Mouse (Mus musculus) liver, embryonic 14.5 days (tissue): Measurements from ENCODE around the gene Cyp2f2. TPM values are rescaled to one million over a fixed set of nuclear protein-coding genes. Genes with fewer than 3 reads are reported as not detected.

Experiments used
- ATAC-seq: fragments of 200-750 bp; cut with Nextera tagmentation; 2 replicates; pipeline ENCODE4 v1.8.0; 2017; ENCODE audit warnings: moderate number of reproducible peaks, mild to moderate bottlenecking, moderate library complexity; ENCODE audit not compliant: insufficient read depth
- DNase-seq, 3 experiments: peaks; one replicate each; pipeline ENCODE4 v3.0.0-alpha.2; 2012 to 2013; ENCODE audit warnings: low read depth in 3 of 3, low spot score in 3 of 3
- H3K27ac ChIP-seq: fragments of 300-500 bp; sonication (generic); 2 replicates; pipeline ENCODE4 v1.5.1; 2014; ENCODE audit warnings: moderate library complexity, mild to moderate bottlenecking, control low read depth, inconsistent platforms
- H3K27me3 ChIP-seq: fragments of 300-500 bp; sonication (generic); 2 replicates; pipeline ENCODE4 v1.6.1; 2014; ENCODE audit warnings: mild to moderate bottlenecking, low read length, moderate library complexity; ENCODE audit not compliant: control insufficient read depth, insufficient read depth
- H3K36me3 ChIP-seq: fragments of 300-500 bp; sonication (generic); replicated peaks from 2 replicates; pipeline ENCODE4 v1.6.1; 2014; ENCODE audit warnings: low read depth; ENCODE audit not compliant: control insufficient read depth, insufficient read depth
- H3K4me1 ChIP-seq, 2 experiments: fragments of 200-500 bp in 1 of 2; fragments of 300-500 bp in 1 of 2; sonication (generic) in 1 of 2; replicated peaks; 2 replicates each; pipeline ENCODE4 v1.6.1; 2012 to 2014; ENCODE audit warnings: antibody characterized with exemption in 1 of 2, inconsistent platforms in 1 of 2, low read length in 1 of 2; ENCODE audit not compliant: control insufficient read depth in 2 of 2, insufficient read depth in 2 of 2
- H3K4me2 ChIP-seq: fragments of 300-500 bp; sonication (generic); 2 replicates; pipeline ENCODE4 v1.6.1; 2014; ENCODE audit warnings: low read depth, mild to moderate bottlenecking, control low read depth, moderate library complexity
- H3K4me3 ChIP-seq, 2 experiments: fragments of 200-500 bp in 1 of 2; fragments of 300-500 bp in 1 of 2; sonication (generic) in 1 of 2; 2 replicates each; pipeline ENCODE4 v1.5.1; 2012 to 2014; ENCODE audit warnings: low read depth in 2 of 2, low read length in 2 of 2, mild to moderate bottlenecking in 2 of 2, control low read depth in 1 of 2, inconsistent platforms in 1 of 2, moderate library complexity in 1 of 2; ENCODE audit not compliant: insufficient read depth in 1 of 2
- H3K9ac ChIP-seq: fragments of 300-500 bp; sonication (generic); replicated peaks from 2 replicates; pipeline ENCODE4 v1.6.1; 2014; ENCODE audit warnings: mild to moderate bottlenecking, control low read depth, moderate library complexity
- H3K9me3 ChIP-seq: fragments of 300-500 bp; sonication (generic); 2 replicates; pipeline ENCODE4 v1.6.1; 2016; ENCODE audit warnings: low read length, mixed read lengths; ENCODE audit not compliant: control insufficient read depth
- CTCF ChIP-seq: IDR thresholded peaks from 2 replicates; pipeline ENCODE4 v1.5.1; 2016; ENCODE audit warnings: antibody characterized with exemption, low read depth, control low read depth
- EP300 ChIP-seq: IDR thresholded peaks from 2 replicates; pipeline ENCODE4 v1.6.1; 2016; ENCODE audit warnings: antibody characterized with exemption, low read depth
- WGBS: fragments of 180-500 bp; shearing (Covaris S2); extraction: QIAGEN DNeasy Blood & Tissue Kit; methylation state at CpG from one replicate; pipeline ENCODE4 v1.1.7; 2014; ENCODE audit not compliant: insufficient replicate concordance; 5-methylcytosine and 5-hydroxymethylcytosine counted together
- polyA plus RNA-seq, 2 experiments: library from polyadenylated mRNA; depleted of rRNA in 1 of 2; stranded (reverse) in 1 of 2; unstranded in 1 of 2; fragments of >200 nt; fragmentation: Nextera tagmentation in 1 of 2; extraction: Ambion mirVana in 1 of 2; gene quantifications; 2 replicates each; pipeline versions ENCODE4 v1.2.1 to v1.2.3; 2012 to 2014

Cyp2f2 gene
- polyA plus RNA-seq, 2 experiments: 0.21 to 0.32 TPM

DNA sequence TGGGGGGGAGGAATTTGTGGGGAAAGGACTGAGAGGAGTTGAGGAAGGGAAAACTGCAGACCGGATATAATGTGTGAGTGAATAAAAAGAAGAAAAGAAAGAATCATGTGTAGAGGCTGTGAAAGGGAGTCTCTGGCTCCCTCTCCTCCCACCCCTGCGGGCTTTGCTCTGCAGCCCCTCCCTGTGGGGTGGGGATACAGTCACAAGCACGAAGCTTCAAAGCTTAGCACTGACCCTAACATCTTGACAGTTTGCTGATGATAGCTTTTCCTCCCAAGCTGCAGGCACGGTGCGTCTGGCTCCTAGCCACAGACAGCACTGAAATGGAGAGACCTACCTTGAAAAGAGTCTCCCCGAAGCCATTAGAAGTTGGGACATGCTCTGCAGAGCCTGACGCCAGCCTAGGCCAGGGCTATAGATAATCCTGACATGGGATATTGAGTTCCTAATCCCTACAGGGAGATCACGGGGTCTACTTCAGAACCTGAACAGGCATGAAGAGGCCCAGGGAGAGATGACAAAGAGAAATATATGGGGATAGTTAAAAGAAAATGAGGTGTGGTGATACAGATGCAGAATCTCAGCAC, 16.8 kb downstream of the Cyp2f2 start:
- 53% methylated on average over 8 of the region's 8 CpGs for WGBS
- H3K4me3 ChIP-seq: no peak overlapping the region
- H3K9ac ChIP-seq: no peak overlapping the region
- no peaks in the 10 kb centered on the region for H3K4me1 ChIP-seq
- no peaks in the 10 kb centered on the region for H3K9me3 ChIP-seq
- H3K27ac ChIP-seq: no peak overlapping the region
- H3K4me2 ChIP-seq: no peak overlapping the region
- H3K27me3 ChIP-seq: no peaks in the 10 kb centered on the region
- H3K36me3 ChIP-seq: no peaks in the 10 kb centered on the region
- DNase-seq: no peak
- TF ChIP-seq CTCF (no peak), EP300 (no peak)
- ATAC-seq: no peak

DNA sequence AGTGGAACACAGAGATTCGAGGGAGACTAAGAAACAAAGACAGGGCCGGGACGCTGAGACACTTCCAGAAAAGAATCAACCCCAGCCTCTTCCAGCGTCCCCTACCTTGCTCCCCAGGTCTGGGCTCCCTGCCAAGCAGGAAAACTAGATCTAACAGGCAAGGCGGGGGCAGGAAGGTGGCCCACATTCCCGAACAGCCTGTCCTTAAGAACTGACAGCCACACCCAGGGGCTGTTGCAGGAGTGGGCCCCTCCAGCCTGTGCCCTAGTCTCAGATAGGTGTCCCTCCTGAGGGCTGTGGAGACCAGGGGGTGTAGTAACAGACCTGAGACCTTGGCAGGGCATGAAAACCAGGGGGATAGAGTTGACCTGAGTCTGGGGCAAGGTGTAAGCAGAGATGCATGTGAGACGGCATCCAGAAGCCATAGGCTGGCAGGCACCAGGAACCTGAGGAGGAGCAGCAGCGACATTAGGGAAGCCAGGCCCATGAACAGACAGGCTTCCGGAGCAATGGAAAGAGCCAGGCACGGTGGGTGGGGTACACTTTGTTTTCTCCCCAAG, 33.6 kb downstream of the Cyp2f2 start, which contains the start of gene Cyp2t4:
Gene Cyp2t4, plus strand, starts transcription at position 510 of the 560 bp plus-strand sequence.
- Histone ChIP-seq H3K36me3 (peaks cover under 1% of the 10 kb centered on the region), H3K27me3 (no peaks in the 10 kb centered on the region), H3K4me3 (no peak within 1 kb of the TSS), H3K9ac (no peak within 1 kb of the TSS), H3K4me1 (no peaks in the 10 kb centered on the region), H3K27ac (no peak within 1 kb of the TSS), H3K9me3 (no peaks in the 10 kb centered on the region), H3K4me2 (no peak within 1 kb of the TSS)
- TF ChIP-seq CTCF (no peak), EP300 (no peak)
- 66% methylated on average over 10 of the region's 10 CpGs for WGBS
- ATAC-seq (no peak), DNase-seq (no peak)

DNA sequence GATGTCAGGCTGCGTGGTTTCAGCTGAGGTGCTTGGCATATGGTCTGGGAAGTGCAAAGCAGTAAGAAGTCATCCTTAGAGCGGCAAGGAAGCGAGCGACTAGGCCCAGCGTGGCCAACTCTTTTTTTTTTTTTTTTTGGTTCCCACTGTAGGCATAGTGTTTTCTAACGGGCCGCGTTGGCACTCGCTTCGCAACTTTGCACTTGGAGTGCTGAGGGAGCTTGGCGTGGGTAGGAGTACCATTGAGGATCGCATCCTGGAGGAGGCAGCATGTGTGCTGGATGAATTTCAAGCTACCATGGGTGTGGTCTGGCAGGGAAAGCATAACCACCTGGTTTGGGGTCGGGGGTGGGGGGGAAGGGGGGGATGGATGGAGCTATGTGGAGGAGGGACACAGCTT, 36.3 kb downstream of the Cyp2f2 start:
- 84% methylated on average over 13 of the region's 13 CpGs for WGBS
- no peak for ATAC-seq

DNA sequence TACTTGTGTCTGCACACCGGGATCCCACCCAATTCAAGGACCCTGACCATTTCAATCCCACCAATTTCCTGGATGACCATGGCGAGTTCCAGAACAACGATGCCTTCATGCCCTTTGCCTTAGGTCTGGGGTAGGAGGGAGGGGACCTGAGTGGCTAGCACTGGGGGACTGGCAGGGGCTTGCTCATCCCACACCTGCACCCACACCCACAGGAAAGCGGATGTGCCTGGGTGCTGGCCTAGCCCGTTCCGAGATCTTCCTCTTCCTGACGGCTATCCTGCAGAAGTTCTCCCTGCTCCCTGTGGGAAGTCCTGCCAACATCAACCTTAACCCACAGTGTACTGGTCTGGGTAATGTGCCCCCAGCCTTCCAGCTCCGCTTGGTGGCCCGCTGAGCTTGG, 38.5 kb downstream of the Cyp2f2 start:
- no peaks in the 10 kb centered on the region for H3K9me3 ChIP-seq
- DNase-seq (no peak), ATAC-seq (no peak)
- H3K4me3 ChIP-seq: no peak overlapping the region
- H3K36me3 ChIP-seq: peaks cover 4% of the 10 kb centered on the region
- H3K9ac ChIP-seq: no peak overlapping the region
- 81% methylated on average over 9 of the region's 9 CpGs for WGBS
- no peaks in the 10 kb centered on the region for H3K27me3 ChIP-seq
- H3K4me1 ChIP-seq: peaks cover 0 to 7% of the 10 kb centered on the region in 2 experiments; a peak in 2 of 4 replicates
- H3K4me2 ChIP-seq: no peak overlapping the region
- no peak overlapping the region for H3K27ac ChIP-seq
- TF ChIP-seq CTCF (no peak), EP300 (no peak)

More for the DNA sequence above, 36.3 kb downstream of the Cyp2f2 start:
- Histone ChIP-seq H3K9me3 (no peaks in the 10 kb centered on the region), H3K27ac (no peak overlapping the region), H3K4me2 (no peak overlapping the region), H3K4me3 (no peak overlapping the region), H3K9ac (no peak overlapping the region), H3K4me1 (peaks cover 0 to 7% of the 10 kb centered on the region in 2 experiments; a peak in 2 of 4 replicates), H3K27me3 (no peaks in the 10 kb centered on the region), H3K36me3 (peaks cover 4% of the 10 kb centered on the region)
- DNase-seq: no peak
- no peak for TF ChIP-seq EP300
- TF ChIP-seq CTCF: no peak

DNA sequence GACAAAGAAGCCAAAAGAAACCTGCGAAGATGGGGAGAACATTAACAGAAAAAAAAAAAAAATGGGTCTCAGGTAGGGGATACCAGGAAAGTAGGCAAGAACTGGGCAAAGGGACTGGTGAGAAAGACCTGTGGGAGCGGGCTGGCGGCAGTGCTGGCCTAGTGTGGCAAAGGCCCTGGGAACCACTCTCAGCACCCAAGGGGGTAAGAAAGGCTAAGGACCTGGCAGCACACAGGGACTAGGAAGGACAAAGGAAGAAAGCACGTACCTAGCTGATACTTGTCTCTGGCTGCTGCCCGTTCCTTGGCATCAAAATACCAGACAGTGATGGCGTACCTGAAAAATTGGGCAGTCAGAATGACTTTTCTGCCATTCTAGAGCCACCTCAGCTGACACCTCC, 39.5 kb downstream of the Cyp2f2 start:
- 81% methylated on average over 6 of the region's 6 CpGs for WGBS
- Histone ChIP-seq H3K36me3 (peaks cover 4% of the 10 kb centered on the region), H3K9me3 (no peaks in the 10 kb centered on the region), H3K9ac (no peak overlapping the region), H3K4me1 (peaks cover 0 to 7% of the 10 kb centered on the region in 2 experiments; a peak in 2 of 4 replicates), H3K4me2 (no peak overlapping the region), H3K27me3 (no peaks in the 10 kb centered on the region), H3K27ac (no peak overlapping the region), H3K4me3 (no peak overlapping the region)
- TF ChIP-seq EP300 (no peak), CTCF (no peak)
- ATAC-seq (no peak), DNase-seq (no peak)
